Mouse (Mus musculus): ENCODE measurements at regions not wholly inside any gene's neighbourhood (a gene's known extent, or its start where the extent isn't known, plus 50 kb on each side); places are given as distances from the start of the nearest gene placed in this dataset.

DNA sequence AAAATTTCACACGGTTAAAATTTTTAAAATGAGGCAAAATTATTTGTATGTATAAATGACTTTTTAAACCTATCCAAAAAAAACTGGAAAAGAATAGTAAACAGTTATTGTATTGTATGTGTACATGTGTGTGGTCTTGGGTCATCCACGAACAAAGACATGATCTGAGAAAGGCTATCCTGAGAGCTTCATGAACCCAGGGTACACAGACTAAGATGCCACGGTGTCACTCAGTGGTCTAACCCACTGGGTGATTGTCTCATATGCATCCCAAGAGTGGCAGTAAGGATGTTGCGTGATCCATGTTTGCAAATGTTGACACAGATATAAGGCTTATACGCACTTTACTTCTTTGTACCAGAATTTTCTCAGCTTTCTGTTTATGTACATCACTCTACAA is 113.7 kb upstream of the Gm17509 start:
- TF ChIP-seq MYOG (IDR thresholded peaks at IDR 0.05; ENCODE audit: control insufficient read depth in 1 of 3, insufficient read depth in 1 of 3, insufficient read length in 2 of 3, low read depth in 2 of 3) (no peak), POLR2A (IDR thresholded peaks at IDR 0.05; ENCODE audit: insufficient read length, low read depth) (no peak), MAX (IDR thresholded peaks at IDR 0.05; ENCODE audit: low read depth) (no peak), POLR2AphosphoS2 (IDR thresholded peaks at IDR 0.05; ENCODE audit: insufficient read length, low read depth) (no peak), E2F4 (IDR thresholded peaks at IDR 0.05; ENCODE audit: insufficient read depth) (no peak), TCF12 (IDR thresholded peaks at IDR 0.05; ENCODE audit: insufficient read depth, poor library complexity, severe bottlenecking) (no peak), USF1 (IDR thresholded peaks at IDR 0.05; ENCODE audit: low read depth) (no peak)
